Mouse (Mus musculus) limb, embryonic 11.5 days (tissue): ENCODE measurements around the gene Lum. TPM values are rescaled to one million over a fixed set of nuclear protein-coding genes. Genes with fewer than 3 reads are reported as not detected.

Experiments used
- ATAC-seq: fragments of 200-750 bp; cut with Nextera tagmentation; 2 replicates; pipeline ENCODE4 v1.8.0; 2017; ENCODE audit warnings: low read depth; ENCODE audit not compliant: insufficient number of reproducible peaks, low FRiP score, low TSS enrichment
- DNase-seq: peaks from one replicate; pipeline ENCODE4 v3.0.0-alpha.2; 2015; ENCODE audit warnings: low spot score
- H3K27ac ChIP-seq: fragments of 300-500 bp; sonication (generic); replicated peaks from 2 replicates; pipeline ENCODE4 v1.5.1; 2014; ENCODE audit warnings: low read depth, mild to moderate bottlenecking, low read length
- H3K27me3 ChIP-seq: fragments of 300-500 bp; sonication (generic); 2 replicates; pipeline ENCODE4 v1.6.1; 2014; ENCODE audit warnings: mild to moderate bottlenecking, low read length, mixed read lengths; ENCODE audit not compliant: control insufficient read depth, insufficient read depth
- H3K36me3 ChIP-seq: fragments of 300-500 bp; sonication (generic); 2 replicates; pipeline ENCODE4 v1.6.1; 2014; ENCODE audit warnings: mild to moderate bottlenecking, low read length, moderate library complexity, mixed read lengths; ENCODE audit not compliant: control insufficient read depth, insufficient read depth
- H3K4me1 ChIP-seq: fragments of 300-500 bp; sonication (generic); 2 replicates; pipeline ENCODE4 v1.6.1; 2014; ENCODE audit warnings: low read length, mixed read lengths; ENCODE audit not compliant: control insufficient read depth, insufficient read depth
- H3K4me2 ChIP-seq: fragments of 300-500 bp; sonication (generic); 2 replicates; pipeline ENCODE4 v1.6.1; 2014; ENCODE audit warnings: low read depth, mild to moderate bottlenecking, moderate library complexity; ENCODE audit not compliant: severe bottlenecking
- H3K4me3 ChIP-seq: fragments of 300-500 bp; sonication (generic); 2 replicates; pipeline ENCODE4 v1.5.1; 2014; ENCODE audit warnings: low read depth, low read length
- H3K9ac ChIP-seq: fragments of 300-500 bp; sonication (generic); 2 replicates; pipeline ENCODE4 v1.6.1; 2014; ENCODE audit warnings: mild to moderate bottlenecking, low read length
- H3K9me3 ChIP-seq: fragments of 300-500 bp; sonication (generic); 2 replicates; pipeline ENCODE4 v1.6.1; 2016; ENCODE audit warnings: low read length; ENCODE audit not compliant: control insufficient read depth
- WGBS: fragments of 180-500 bp; shearing (Covaris S2); extraction: QIAGEN DNeasy Blood & Tissue Kit; methylation state at CpG from one replicate; pipeline ENCODE4 v1.1.7; 2014; 5-methylcytosine and 5-hydroxymethylcytosine counted together
- polyA plus RNA-seq: library from polyadenylated mRNA; unstranded; fragments of >200 nt; fragmentation: Nextera tagmentation; extraction: Ambion mirVana; gene quantifications from 2 replicates; pipeline ENCODE4 v1.2.1, GENCODE M21; 2014

The Lum gene
- polyA plus RNA-seq, 1 experiment from 2014 or later = 58.0 TPM

DNA sequence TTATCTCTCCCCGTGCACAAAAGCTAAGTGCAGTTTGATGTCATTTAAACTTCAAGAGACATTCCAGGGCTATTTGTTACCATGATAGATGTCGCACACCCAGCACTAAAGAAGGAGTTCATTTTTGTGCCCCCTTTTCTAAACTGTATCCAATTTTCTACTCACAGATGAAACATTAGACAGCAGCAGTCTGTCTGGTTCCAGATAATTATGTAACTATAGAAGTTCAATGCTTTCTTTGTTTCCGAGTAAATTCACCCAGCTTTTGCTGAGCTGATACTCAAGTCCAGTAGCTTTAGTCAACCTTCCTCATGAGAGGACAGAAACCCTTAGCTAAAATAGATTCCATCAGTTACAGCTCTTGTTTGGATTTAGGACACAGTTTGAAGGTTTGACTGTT lies 19.2 kb downstream of the Lum start:
- no peak for ATAC-seq
- DNase-seq = no peak
- no peaks in the 10 kb centered on the region for H3K9me3 ChIP-seq
- no peaks in the 10 kb centered on the region for H3K4me1 ChIP-seq
- no peaks in the 10 kb centered on the region for H3K36me3 ChIP-seq
- WGBS = 63% methylated on average over 3 of the region's 3 CpGs
- H3K4me3 ChIP-seq = no peak overlapping the region
- no peaks in the 10 kb centered on the region for H3K27me3 ChIP-seq
- H3K27ac ChIP-seq = no peak overlapping the region
- H3K9ac ChIP-seq = no peak overlapping the region
- H3K4me2 ChIP-seq = no peak overlapping the region

DNA sequence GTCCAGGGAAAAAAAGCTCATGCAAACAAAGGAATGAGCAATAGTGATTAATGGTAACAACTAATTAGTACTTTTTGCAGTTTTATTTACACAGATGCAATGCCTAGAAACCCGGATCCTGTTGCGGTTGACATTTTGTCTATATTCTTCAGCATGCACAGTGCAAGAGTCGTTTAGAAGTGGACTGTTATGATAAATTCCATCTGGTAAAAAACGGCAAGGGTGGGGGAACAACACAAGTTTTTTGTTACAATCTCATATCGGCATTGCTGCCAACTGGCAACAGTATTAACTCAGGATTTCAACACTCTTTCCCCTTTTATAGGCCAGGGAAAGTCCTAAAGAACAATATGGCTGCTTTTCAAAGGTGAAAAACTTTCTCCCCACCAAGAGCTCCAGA lies 22.2 kb downstream of the Lum start:
- H3K9ac ChIP-seq = no peak overlapping the region
- ATAC-seq (no peak), DNase-seq (no peak)
- H3K4me2 ChIP-seq = no peak overlapping the region
- no peaks in the 10 kb centered on the region for H3K36me3 ChIP-seq
- H3K27ac ChIP-seq = no peak overlapping the region
- no peaks in the 10 kb centered on the region for H3K9me3 ChIP-seq
- H3K27me3 ChIP-seq = no peaks in the 10 kb centered on the region
- 59% methylated on average over 5 of the region's 5 CpGs for WGBS
- no peaks in the 10 kb centered on the region for H3K4me1 ChIP-seq
- H3K4me3 ChIP-seq = no peak overlapping the region

DNA sequence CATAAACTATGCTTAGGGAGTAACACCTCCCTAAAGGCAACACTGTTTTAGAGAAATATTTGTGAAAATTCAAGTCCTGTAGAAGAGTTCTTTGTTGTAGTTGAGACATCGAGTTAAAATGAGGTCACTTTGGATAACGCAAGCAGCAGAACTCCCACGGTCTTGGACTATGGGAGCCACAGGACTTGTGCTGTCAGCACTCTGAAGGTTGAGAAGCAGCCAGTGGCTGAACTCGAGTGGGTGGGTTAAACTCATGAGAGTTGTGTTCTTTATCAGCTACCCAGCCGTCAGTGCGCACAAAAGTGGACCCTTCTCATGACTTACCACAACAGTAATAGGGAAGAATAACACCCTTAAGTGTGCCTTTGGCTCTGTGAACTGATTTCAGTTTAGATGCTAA lies 24.6 kb downstream of the Lum start:
- Histone ChIP-seq H3K4me2 (no peak overlapping the region), H3K27me3 (no peaks in the 10 kb centered on the region), H3K9me3 (no peaks in the 10 kb centered on the region), H3K4me3 (no peak overlapping the region), H3K9ac (no peak overlapping the region), H3K27ac (no peak overlapping the region), H3K4me1 (no peaks in the 10 kb centered on the region), H3K36me3 (no peaks in the 10 kb centered on the region)
- DNase-seq (no peak), ATAC-seq (no peak)
- 89% methylated on average over 6 of the region's 6 CpGs for WGBS

DNA sequence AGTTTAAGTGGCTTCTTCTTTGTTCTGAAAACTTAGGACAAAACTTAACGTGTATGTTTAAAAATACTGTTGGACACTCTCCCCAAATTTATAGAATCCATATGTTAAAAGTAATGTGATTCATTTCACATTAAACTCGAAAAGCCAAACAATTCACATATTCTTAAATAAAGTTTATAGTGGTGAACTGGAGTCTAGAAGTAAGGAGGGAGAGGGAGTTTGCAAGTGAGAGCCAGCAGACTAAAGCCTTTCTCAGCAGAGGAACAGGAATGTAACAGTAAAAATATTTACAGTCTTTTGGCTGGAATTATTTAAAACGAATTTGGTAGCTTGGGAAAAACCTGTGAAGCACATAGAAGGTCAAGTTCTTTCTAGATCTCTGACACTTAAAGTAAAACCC lies 26.1 kb downstream of the Lum start:
- no peak overlapping the region for H3K27ac ChIP-seq
- DNase-seq (no peak), ATAC-seq (no peak)
- H3K27me3 ChIP-seq = no peaks in the 10 kb centered on the region
- H3K9me3 ChIP-seq = no peaks in the 10 kb centered on the region
- WGBS = 54% methylated on average over 3 of the region's 3 CpGs
- no peak overlapping the region for H3K4me3 ChIP-seq
- no peak overlapping the region for H3K9ac ChIP-seq
- H3K36me3 ChIP-seq = no peaks in the 10 kb centered on the region
- no peak overlapping the region for H3K4me2 ChIP-seq
- H3K4me1 ChIP-seq = no peaks in the 10 kb centered on the region

- H3K36me3 ChIP-seq = no peaks in the 10 kb centered on the region
- no peak for ATAC-seq
- no peak overlapping the region for H3K4me3 ChIP-seq
- 62% methylated on average over 3 of the region's 3 CpGs for WGBS
- no peaks in the 10 kb centered on the region for H3K9me3 ChIP-seq
- no peak overlapping the region for H3K4me2 ChIP-seq
- H3K9ac ChIP-seq = no peak overlapping the region
- H3K27ac ChIP-seq = no peak overlapping the region
- H3K27me3 ChIP-seq = no peaks in the 10 kb centered on the region
- DNase-seq = no peak
- H3K4me1 ChIP-seq = no peaks in the 10 kb centered on the region
These were observed 26.8 kb downstream of the Lum start for GRCm38 (mm10) chr10:97591685-97592084.

DNA sequence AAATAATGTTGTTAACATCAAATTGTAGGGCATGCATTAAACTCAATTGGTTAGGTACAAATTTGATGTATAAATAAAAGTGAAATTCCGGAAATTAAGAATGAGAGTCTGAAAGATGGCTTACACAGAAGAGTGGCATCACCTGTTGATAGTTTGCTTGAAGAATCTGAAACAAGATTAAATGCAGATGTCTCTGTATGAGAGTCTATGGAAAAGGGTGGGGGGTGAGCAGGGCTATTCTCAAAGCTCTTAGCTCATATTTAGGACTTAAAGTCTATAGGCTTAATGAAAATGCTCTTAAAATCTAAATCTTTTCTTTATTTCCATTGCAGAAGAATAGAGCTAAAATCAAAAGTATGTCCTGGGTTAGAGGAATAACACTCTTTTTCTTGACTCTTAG lies 30.8 kb downstream of the Lum start:
- Histone ChIP-seq H3K4me2 (no peak overlapping the region), H3K4me1 (no peaks in the 10 kb centered on the region), H3K9ac (no peak overlapping the region), H3K4me3 (no peak overlapping the region), H3K9me3 (no peaks in the 10 kb centered on the region), H3K27ac (no peak overlapping the region), H3K27me3 (no peaks in the 10 kb centered on the region), H3K36me3 (no peaks in the 10 kb centered on the region)
- whole genome bisulfite sequencing = 63% methylated on average over 1 of the region's 1 CpGs
- no peak for DNase-seq
- ATAC-seq = no peak

DNA sequence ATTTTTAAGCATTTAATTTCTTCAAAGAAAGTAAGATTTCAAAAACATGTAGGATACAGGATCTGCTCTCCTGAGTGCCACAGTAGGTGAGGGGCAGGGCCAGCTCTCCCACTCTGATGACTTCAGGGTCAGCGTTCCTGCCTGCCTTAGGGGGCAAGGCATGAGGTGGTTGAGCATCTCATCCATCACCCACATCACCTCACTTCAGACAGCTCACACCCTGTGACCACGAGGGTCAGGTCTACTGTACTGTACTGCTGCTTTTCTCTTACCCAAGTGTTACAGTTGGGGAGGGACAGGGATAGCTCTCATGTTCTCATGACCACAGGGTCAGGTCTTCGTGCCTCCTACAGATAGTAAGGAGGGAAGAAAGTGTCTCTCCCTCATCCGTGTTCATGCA lies 36.8 kb downstream of the Lum start:
- Histone ChIP-seq H3K9me3 (no peaks in the 10 kb centered on the region), H3K4me1 (no peaks in the 10 kb centered on the region), H3K4me2 (no peak overlapping the region), H3K4me3 (no peak overlapping the region), H3K27ac (no peak overlapping the region), H3K36me3 (no peaks in the 10 kb centered on the region), H3K9ac (no peak overlapping the region), H3K27me3 (no peaks in the 10 kb centered on the region)
- no peak for ATAC-seq
- no peak for DNase-seq
- WGBS = 67% methylated on average over 4 of the region's 4 CpGs

- ATAC-seq (no peak), DNase-seq (no peak)
- no peak overlapping the region for H3K4me3 ChIP-seq
- H3K4me1 ChIP-seq = no peaks in the 10 kb centered on the region
- no peaks in the 10 kb centered on the region for H3K9me3 ChIP-seq
- H3K27me3 ChIP-seq = no peaks in the 10 kb centered on the region
- no peak overlapping the region for H3K4me2 ChIP-seq
- H3K27ac ChIP-seq = no peak overlapping the region
- no peak overlapping the region for H3K9ac ChIP-seq
- no peaks in the 10 kb centered on the region for H3K36me3 ChIP-seq
These were observed 38.3 kb downstream of the Lum start for GRCm38 (mm10) chr10:97603256-97603655.

DNA sequence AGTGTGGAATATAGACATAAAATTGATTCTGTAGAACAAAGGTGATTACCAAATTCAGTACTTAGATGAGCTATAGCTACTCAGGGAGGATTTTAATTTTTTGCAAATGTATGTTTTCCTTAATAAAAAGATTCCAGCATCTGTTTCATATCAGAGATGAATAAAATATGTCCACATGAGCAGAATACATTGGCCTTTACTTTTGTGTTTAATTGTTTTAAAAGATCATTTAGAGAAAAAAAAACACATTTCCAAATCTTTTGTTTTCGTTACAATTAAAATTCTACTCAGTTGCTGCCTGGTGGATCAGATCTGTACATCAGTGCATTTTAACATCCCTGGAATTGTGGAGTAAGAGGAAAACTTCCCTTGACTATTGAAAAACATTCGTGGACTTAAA lies 41.7 kb downstream of the Lum start, which contains the start of gene Kera:
Kera (plus strand) TSS at position 301 of the 400 bp plus-strand sequence.
- H3K4me2 ChIP-seq = no peak within 1 kb of the TSS
- H3K27me3 ChIP-seq = no peaks in the 10 kb centered on the region
- no peak for DNase-seq
- no peak within 1 kb of the TSS for H3K27ac ChIP-seq
- 78% methylated on average over 2 of the region's 2 CpGs for WGBS
- H3K4me1 ChIP-seq = no peaks in the 10 kb centered on the region
- ATAC-seq = no peak
- no peaks in the 10 kb centered on the region for H3K9me3 ChIP-seq
- H3K36me3 ChIP-seq = no peaks in the 10 kb centered on the region
- H3K9ac ChIP-seq = no peak within 1 kb of the TSS
- H3K4me3 ChIP-seq = no peak within 1 kb of the TSS
